Mouse (Mus musculus): Measurements from ENCODE around the gene Spo11. TPM values are rescaled to one million over a fixed set of nuclear protein-coding genes. Genes with fewer than 3 reads are reported as not detected.
A peak's percentile ranks its signal among the peaks of the same experiment; 100 is the strongest.

The Spo11 gene
- total RNA-seq, 2 experiments from 2014 or later = not detected

DNA sequence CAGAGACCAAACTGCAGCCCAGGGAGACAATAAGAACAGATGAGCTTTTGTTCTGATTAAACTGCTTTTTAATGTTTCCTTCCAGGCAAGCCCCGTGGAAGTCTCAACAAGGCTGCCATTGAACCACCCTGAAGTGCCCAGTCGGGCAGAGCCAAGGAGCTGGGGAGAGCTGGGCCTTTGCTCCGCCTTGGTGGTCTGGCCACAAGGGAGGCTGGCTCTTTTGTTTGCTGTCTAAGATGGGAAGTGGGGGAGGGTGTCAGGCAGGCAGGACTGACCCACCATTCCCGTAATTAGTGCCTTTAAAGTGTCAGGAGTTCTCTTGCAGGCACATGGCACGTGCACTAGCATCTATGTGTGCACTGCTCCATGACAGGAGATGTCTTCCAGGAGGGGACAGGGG is 18.9 kb upstream of the Spo11 start:
- DNase-seq = no peak

- no peak for DNase-seq
Observed at GRCm38 (mm10) chr2:172959006-172959768, 18.3 kb upstream of the Spo11 start.

DNA sequence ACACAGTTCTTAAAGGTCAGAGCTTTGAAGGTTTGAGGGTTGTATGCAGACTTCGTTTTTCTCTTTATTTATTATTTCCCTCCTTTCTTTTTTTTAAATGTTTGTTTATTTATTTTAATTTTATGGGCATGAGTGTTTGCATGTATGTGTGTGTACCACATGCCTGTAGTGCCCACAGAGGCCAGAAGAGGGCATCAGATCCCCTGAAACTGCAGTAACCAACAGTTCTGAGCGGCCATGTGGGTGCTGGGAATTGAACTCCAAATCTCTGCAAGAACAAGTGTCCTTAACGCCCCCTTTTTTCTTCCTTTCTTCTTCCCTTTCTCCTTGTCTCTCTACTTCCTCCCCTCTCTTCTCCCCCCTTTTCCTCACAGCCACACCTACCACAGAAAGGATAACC is 17.1 kb upstream of the Spo11 start:
- no peak for DNase-seq

- no peak for DNase-seq
Observed at GRCm38 (mm10) chr2:172961211-172961610, 16.3 kb upstream of the Spo11 start.

GRCm38 (mm10) chr2:172965249-172965648 is 12.3 kb upstream of the Spo11 start:
- DNase-seq = no peak

DNA sequence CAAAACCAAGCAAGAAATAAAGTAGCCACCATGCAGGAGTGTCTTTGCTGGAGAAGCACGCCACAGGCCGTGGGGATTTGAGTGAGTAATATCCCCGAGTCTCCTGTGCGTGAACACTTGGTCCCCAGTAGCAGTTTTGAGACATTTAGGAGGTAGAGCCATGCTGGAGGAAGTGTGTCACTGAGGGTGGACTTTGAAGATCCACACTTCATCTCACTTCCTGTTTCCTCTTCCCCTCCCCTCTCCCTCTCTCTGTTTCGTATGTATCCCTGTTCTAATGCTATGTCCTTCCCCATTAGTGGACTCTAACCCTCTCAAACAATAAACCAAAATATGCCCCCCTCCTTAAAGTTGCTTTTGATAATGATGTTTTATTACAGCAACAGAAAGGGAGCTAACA is 11.0 kb upstream of the Spo11 start:
- no peak for DNase-seq

DNA sequence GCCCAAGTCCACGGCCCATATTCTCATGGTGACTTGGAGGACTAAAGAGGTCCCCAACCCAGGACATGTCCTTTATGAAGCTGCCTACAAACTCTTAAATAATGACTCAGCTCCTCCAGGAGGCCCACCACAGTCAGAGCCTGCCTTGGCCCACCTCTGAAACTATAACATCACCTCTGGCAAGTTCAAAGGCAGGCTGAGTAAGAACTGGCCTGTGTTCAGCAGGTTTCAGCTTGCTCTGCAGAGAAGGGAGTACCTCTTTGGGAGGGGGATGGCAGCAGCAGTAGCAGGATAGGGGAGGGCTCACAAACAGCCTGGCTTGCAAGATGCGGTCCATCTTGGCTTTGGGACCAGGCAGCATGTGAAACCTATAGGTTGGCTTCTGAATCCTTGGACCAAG is 5.6 kb upstream of the Spo11 start:
- DNase-seq = no peak

DNA sequence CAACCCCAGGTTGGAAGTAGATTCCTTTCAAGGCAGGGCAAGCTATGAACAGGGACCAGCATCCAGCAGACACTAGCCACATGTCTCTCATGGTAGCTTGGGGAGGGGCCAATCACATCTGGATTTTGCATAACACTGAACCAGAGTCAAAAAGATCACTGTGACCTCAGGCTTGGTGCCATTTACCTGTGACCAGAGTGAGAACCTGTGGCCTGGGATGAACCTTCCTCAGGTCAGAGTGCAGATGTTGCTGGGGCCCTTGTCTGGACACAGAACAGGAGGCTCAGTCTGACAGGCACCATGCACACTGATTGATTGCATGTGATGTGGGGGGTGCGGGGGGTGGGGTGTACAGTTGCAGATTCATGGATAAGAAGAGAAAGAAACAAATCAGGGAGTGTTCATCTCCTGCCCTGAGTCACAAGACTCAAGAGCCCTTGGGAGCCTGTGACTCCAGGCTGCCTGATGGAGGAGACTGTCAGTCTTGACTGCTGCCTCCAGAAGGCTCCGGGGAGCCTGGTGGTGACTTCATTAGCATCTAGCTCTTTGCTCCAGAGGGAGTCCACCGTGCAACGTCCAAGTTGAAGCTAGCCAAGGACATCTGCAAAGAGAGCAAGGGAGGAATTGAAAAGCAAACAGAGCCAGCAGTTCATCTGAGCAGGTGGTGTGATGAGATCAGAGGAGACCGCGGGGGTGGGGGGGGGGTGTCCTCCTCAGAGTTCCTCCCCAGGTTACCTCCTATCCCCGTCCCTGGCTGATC is 3.5 kb upstream of the Spo11 start:
- no peak for DNase-seq

GRCm38 (mm10) chr2:172974701-172975100 is 2.8 kb upstream of the Spo11 start:
- no peak for DNase-seq

- no peak for DNase-seq
Observed at GRCm38 (mm10) chr2:172975159-172975558, 2.3 kb upstream of the Spo11 start.

DNA sequence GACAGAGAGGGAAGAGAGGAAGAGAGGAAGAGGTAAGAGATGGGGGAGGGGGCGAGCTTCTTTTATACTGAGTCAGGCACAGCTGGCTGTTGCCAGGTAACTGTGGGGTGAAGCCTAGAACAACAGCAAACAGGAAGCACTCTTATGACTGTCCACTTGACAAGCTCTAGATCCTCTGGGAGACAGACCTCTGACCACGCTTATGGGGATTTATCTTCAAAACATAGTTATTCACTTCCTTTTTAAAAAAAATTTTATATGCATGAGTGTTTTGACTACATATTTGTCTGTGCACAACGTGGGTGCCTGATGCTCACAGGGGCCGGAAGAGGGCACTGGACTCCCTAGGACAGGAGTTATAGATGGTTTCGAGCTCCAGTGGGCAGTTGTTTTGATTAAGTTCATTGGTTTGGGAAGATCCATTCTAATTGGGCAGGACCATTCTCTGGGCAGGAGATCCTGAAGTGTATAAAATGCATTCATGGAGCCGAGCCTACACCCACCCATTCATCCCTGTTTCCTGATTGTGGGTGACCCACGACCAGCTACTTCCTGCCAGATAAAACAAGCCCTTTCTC is 750 bp upstream of the Spo11 start:
- DNase-seq = no peak

DNA sequence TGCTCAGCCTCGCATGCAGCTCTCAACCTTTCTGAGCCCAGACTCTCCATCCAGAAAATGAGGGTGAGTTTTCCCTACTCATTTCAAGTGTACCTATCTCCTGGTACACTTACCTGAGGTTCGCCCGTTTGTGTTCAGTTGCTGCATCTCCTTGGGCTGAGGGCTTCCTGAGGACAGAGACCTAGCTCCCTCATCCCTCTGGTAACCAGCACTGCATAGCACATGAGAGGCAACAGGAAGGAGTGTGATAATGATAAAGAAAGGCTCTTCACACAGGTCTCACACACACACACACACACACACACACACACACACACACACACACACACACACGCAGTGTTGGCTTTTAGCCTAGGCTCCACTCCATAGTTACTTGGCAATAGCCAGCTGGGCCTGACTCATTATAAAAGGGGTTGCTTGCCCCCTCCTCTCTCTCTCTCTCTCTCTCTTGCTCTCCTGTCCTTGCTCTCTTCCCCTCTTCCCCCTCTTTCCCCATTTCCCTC is 682 bp downstream of the Spo11 start:
- DNase-seq = no peak

DNA sequence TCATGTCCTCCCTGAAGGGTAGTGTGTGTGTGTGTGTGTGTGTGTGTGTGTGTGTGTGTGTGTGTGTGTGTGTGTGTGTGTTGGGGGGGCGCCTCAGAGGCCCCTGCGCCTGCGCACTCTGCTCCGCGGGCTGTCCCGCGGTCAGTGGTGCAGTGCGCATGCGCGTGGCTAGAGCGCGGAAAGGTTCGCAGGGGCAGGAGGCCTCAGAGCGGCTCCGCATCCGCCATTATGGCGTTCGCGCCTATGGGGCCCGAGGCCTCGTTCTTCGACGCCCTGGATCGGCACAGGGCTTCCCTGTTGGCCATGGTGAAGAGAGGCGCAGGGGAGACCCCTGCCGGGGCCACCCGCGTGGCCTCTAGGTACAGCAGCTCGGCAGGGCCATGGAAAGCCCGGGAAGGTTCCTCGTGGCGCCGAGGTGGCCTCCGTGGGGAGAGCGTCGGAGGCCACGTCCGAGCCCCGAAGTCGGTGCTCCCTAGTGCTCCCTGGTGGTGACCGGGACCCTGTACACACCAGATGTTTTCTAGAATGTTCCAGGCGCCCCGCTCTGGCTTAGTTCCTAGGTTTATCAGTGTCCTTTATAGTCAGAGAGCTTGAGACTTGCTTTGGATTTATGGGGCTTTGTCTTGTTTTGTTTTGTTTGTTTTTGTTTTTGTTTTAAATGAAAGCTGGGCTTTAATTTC is 2.3 kb downstream of the Spo11 start:
- no peak for DNase-seq

GRCm38 (mm10) chr2:172982776-172983561 is 5.5 kb downstream of the Spo11 start:
- no peak for DNase-seq

DNA sequence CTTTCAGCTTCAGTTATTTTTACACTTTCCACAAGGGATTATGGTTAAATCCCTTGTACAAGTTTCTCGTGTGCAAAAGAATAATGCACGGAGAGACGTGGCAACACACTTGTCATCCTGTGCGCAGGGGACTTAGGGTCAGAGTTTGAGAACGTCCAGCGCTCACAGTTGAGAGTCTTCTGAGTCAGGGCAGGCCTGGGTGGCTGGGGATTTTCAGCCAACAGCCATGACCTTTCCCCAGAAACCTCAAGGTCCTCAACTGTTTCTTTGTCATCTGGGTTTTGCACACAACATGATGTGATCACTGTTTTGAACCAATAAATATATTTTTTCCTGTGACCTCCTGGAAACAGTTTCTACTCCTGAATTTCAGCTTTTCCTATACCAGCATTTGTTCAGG is 12.7 kb downstream of the Spo11 start:
- DNase-seq = peak; percentile 67 to 72

DNA sequence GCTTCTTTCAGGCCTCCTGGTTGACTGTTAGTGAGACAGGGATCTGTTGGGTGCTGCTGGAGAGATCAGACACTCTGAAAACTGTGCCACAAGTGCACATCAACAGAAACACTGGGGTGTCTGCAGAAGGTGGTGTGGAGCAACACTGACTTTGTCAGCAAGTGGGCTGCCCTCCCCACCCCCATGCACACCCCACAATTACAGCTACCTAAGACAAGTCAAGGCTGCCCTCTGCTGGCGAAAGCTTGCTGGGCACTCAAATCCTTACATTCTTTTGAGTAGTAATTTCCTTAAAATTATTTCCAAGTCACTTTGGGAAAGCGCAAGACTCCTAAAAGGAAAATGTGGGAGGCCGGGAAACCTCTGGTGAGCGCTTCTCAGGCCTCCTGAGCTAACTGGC is 18.7 kb downstream of the Spo11 start:
- peak; percentile 78 to 85 for DNase-seq

GRCm38 (mm10) chr2:172997748-172998147 is 20.2 kb downstream of the Spo11 start:
- no peak for DNase-seq

- DNase-seq = no peak
Observed at GRCm38 (mm10) chr2:172998478-172998877, 21.0 kb downstream of the Spo11 start.

DNA sequence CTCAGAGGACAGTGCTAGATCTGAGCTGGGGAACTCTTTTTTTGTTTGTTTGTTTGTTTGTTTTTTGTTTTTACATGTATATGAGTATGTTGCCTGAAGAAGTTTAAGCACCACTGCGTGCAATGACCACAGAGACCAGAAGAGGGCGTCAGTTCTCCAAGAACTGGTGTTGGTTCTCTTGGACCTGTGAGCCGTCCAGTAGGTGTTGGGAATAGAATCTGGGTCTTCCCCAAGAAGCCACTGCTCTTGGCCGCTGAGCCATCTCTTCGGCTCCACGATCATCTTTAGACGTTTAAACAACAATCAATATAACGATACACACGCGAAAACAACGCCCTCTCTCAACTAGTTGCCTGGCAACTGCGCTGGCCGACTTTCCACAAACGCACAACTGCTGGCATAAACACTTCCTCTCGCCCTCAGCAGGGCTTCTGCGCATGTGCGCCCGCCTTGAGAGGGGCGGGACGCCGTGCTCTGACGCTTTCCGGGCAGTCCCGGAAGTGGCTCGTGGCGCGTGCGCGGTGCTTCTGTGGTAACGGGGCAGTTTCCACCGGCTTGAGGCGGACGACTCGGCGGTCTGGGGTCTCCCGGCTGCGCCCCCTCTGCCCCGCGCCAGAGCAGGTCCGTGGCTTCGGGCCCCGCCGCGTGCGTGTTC is 22.3 kb downstream of the Spo11 start, which contains the start of gene Rae1:
TSS of gene Rae1 (plus strand) at position 488 of the 655 bp plus-strand sequence.
- peak; percentile 99 to 100 for DNase-seq

DNA sequence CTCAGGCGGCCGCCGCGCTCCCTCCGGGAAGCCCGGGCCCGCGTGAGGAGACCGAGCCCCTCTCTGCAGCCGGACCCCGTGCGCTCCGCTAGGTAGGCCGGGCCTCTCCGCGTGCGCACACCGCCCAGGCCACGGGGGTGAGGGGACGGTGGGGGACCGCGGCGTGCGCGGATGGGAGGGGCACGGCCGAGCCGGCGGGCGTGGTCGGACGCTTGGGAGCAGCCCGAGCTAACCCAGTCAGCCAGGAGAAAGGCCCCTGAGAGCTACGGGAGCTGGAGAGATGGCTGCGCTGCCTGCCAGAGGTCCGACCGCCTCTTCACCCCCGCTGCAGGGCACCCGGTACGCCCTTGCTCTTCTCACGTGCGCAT is 22.8 kb downstream of the Spo11 start:
- peak; percentile 76 to 83 for DNase-seq

GRCm38 (mm10) chr2:173000921-173001320 is 23.4 kb downstream of the Spo11 start:
- no peak for DNase-seq
